Mouse (Mus musculus): Measurements from ENCODE around the gene Glrx5. TPM values are rescaled to one million over a fixed set of nuclear protein-coding genes. Genes with fewer than 3 reads are reported as not detected.

Gene Glrx5
- polyA plus RNA-seq, 1 experiment from 2014 or later: 186 TPM

DNA sequence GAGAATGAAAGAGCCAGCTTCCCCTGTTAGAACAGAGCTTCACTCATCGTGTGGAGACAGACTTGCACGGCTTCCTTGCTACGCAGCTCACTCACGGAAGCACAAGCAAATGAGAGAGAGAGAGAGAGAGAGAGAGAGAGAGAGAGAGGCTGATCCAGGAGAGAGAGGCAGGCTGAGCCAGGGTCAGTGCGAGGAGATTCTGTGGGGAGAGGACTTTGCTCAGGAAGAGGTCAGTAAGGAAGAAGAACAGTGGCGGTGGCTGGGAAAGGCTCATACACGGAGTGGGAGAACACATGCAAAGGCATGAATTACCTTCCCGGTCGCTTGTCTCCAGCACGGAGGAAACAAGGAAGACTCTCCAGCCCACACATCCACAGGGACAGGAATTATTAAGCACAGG is 35.3 kb upstream of the Glrx5 start:
- Histone ChIP-seq H3K9me3 (replicated peaks) (no peaks in the 10 kb centered on the region), H3K27ac (replicated peaks) (no peak overlapping the region), H3K4me2 (no peak overlapping the region), H3K36me3 (no peaks in the 10 kb centered on the region), H3K27me3 (replicated peaks) (no peaks in the 10 kb centered on the region; the same call in 1 of the 2 replicates), H3K4me3 (replicated peaks) (no peak overlapping the region), H3K9ac (replicated peaks) (no peak overlapping the region), H3K4me1 (no peaks in the 10 kb centered on the region)
- 81% methylated on average over 10 of the region's 10 CpGs for WGBS
- ATAC-seq (ENCODE audit: low FRiP score): no peak

DNA sequence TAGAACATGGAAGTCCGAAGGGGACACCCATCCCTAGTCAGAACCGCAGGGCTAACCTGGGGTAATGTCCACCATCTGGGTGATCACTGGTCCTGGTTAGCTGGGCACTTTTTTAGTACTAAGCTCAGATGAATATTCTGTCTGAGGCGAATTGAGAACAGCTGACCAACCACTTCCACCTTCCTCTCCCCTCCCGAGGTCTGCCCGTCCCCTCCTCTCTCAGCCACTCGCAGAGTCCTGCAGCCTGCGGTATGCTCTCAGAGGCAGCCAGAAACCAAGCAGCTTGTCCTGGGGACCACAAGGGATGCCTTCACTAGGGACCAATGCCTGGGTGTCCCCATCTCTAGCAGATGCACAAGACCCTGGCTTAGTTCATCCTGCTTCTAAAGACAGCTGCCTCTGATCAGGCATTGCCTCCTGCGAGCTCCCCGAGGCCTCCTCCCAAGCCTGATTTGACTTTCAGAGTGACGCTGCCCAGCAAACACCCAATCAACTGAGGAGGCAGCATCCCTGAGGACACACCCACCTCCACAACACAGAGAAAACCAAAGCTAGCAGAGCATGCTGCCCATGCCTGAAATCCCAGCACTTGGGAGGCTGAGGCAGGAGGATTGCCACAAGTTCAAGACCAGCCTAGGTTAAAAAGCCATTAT is 34.7 kb upstream of the Glrx5 start:
- Histone ChIP-seq H3K27ac (replicated peaks) (no peak overlapping the region), H3K4me1 (no peaks in the 10 kb centered on the region), H3K4me2 (no peak overlapping the region), H3K9me3 (replicated peaks) (no peaks in the 10 kb centered on the region), H3K4me3 (replicated peaks) (no peak overlapping the region), H3K36me3 (no peaks in the 10 kb centered on the region), H3K27me3 (replicated peaks) (no peaks in the 10 kb centered on the region; the same call in 1 of the 2 replicates), H3K9ac (replicated peaks) (no peak overlapping the region)
- 79% methylated on average over 10 of the region's 10 CpGs for WGBS
- no peak for ATAC-seq (ENCODE audit: low FRiP score)

DNA sequence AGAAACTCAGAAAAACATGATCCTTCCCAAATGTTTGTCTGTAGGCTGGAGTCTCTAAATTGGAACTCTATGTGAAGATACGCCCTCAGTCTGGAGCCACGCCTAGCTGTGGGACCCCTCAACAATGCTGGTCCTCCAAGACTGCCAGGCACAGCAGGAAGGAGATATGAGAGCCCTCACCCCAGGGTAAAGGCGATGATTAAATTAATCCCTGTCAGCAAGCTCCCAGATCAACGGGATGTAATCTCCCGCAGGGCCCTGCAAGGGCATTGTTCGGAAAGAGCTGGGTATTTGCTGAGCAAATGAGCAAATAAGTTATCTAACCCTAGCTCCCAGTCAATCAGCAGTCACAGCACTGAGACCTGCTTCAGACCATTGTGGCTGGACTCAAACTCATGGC is 33.9 kb upstream of the Glrx5 start:
- no peaks in the 10 kb centered on the region for H3K36me3 ChIP-seq
- H3K27ac ChIP-seq (replicated peaks): no peak overlapping the region
- no peak overlapping the region for H3K4me2 ChIP-seq
- ATAC-seq (ENCODE audit: low FRiP score): no peak
- H3K4me3 ChIP-seq (replicated peaks): no peak overlapping the region
- no peak overlapping the region for H3K9ac ChIP-seq (replicated peaks)
- no peaks in the 10 kb centered on the region for H3K4me1 ChIP-seq
- WGBS: 85% methylated on average over 6 of the region's 6 CpGs
- no peaks in the 10 kb centered on the region for H3K27me3 ChIP-seq (replicated peaks)
- no peaks in the 10 kb centered on the region for H3K9me3 ChIP-seq (replicated peaks)

DNA sequence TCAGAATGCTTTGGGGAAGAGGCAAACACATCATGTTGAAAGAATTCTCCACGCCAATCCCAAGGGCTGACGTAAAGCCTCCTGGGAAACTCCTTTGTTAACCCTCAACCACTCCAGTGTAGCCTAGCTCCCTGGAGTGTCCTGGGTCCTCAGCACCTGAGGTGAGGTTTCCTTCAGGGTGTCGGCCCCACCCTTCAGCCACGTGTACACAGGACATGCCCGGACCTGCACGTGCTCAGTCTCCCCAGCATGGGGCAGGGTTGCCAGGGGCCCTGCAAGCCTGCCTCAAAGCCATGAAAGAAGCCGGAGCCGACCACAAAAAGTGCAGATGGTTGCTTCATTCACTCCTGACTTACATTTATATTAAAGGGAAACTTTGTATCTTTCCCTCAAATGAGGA is 33.3 kb upstream of the Glrx5 start:
- Histone ChIP-seq H3K4me1 (no peaks in the 10 kb centered on the region), H3K36me3 (no peaks in the 10 kb centered on the region), H3K9ac (replicated peaks) (no peak overlapping the region), H3K27me3 (replicated peaks) (no peaks in the 10 kb centered on the region), H3K4me2 (no peak overlapping the region), H3K4me3 (replicated peaks) (no peak overlapping the region), H3K27ac (replicated peaks) (no peak overlapping the region), H3K9me3 (replicated peaks) (no peaks in the 10 kb centered on the region)
- ATAC-seq (ENCODE audit: low FRiP score): no peak
- 61% methylated on average over 8 of the region's 8 CpGs for WGBS

DNA sequence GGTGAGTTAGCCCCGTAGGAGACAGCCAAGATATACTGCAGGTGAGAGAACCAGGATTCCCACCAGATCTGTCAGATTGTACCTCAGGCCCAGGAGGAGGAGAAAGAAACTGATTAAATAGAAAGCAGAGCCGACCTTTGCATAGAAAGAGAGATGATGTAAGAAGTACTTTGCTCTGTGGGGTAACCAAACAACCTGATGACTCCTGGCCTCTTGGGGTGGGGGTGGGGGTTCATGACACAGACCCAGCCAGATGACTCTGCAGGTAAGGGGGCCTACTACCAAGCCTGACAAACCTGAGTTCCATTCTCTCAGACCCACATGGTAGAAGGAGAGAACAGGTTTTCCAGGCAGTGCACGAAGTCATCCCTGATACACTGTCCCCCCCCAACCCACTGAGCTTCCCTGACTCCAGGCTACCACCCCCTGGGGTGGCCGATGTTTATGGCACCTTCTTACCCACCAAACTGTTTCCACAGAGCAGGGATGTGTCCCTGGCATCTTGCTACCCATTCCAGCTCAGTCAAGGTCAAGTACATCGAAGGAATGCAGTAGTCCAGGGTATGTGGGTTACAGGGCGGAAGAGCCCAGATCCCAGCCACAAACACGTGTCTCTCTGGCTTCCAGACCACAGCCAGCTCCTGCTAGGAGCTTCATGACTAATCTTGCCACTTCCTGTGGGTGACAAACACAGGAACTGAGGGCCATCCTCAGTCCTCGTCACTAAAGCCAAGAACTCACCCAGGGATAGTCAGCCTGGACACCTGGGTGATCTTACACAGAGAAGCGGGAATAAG is 31.8 kb upstream of the Glrx5 start:
- WGBS: 85% methylated on average over 9 of the region's 9 CpGs
- H3K36me3 ChIP-seq: no peaks in the 10 kb centered on the region
- H3K9ac ChIP-seq (replicated peaks): no peak overlapping the region
- no peaks in the 10 kb centered on the region for H3K9me3 ChIP-seq (replicated peaks)
- H3K27ac ChIP-seq (replicated peaks): no peak overlapping the region
- H3K4me2 ChIP-seq: no peak overlapping the region
- H3K4me1 ChIP-seq: no peaks in the 10 kb centered on the region
- ATAC-seq (ENCODE audit: low FRiP score): no peak
- H3K4me3 ChIP-seq (replicated peaks): no peak overlapping the region
- H3K27me3 ChIP-seq (replicated peaks): no peaks in the 10 kb centered on the region

DNA sequence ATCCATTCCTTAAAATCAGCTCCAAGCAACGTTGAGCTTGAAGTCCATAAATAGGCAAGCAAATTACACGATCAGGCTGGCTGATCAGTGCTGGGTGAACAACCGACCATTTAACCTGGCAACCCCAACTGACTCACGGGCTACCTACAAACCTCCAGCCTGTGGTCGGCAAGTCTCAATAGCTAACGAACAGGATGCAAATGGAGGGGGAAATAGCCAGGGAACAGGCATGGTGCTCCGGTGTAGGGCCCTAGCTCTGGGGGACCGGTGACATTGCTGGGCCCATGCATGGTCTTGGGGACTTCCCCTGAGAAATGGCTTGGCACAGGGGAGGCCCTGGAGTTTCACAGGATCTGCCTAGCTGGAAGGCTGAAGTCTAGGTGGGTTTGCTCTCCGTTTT is 31.2 kb upstream of the Glrx5 start:
- ATAC-seq (ENCODE audit: low FRiP score): no peak
- WGBS: 87% methylated on average over 9 of the region's 9 CpGs
- Histone ChIP-seq H3K9ac (replicated peaks) (no peak overlapping the region), H3K27me3 (replicated peaks) (no peaks in the 10 kb centered on the region), H3K36me3 (no peaks in the 10 kb centered on the region), H3K27ac (replicated peaks) (no peak overlapping the region), H3K4me1 (no peaks in the 10 kb centered on the region), H3K4me2 (no peak overlapping the region), H3K9me3 (replicated peaks) (no peaks in the 10 kb centered on the region), H3K4me3 (replicated peaks) (no peak overlapping the region)

DNA sequence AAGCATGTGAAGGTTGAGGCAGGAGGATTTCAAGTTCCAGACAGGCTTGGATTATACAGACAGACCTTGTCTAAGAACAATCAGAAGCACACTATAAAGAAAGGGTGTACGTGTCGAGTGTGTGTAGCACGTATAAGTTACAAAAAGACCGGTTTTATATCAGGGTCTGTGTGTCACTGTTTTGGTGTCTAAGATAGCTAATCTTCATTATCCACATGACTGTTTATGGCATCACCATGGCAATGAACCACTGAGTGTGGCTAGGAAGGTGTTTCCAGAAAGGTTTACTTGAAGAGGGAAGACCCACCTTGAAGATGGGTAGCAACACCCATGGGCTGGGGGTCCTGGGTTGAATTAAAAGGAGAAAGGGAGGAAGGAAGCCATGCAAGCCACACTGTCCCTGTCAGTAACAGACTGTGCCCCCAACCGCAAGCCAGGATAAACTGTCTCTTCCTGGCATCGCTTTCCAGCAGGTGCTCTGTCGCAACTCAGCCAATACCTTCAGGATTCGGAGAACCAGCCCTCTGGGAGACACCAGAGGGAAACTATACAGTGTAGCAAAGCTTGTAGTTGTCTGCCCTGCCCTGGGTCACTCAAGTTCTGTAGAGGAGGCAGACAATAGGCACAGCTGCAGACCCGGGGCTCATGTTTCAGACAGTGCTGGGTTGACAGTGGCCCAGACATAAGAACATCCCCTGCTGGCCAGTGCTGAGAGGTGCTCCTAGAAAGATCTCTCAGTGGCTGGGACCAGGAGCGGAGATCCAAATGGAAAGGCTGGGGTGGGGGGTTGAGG is 30.0 kb upstream of the Glrx5 start:
- no peak for ATAC-seq (ENCODE audit: low FRiP score)
- no peak overlapping the region for H3K27ac ChIP-seq (replicated peaks)
- H3K4me2 ChIP-seq: no peak overlapping the region
- H3K4me1 ChIP-seq: no peaks in the 10 kb centered on the region
- no peaks in the 10 kb centered on the region for H3K36me3 ChIP-seq
- H3K4me3 ChIP-seq (replicated peaks): no peak overlapping the region
- no peak overlapping the region for H3K9ac ChIP-seq (replicated peaks)
- WGBS: 70% methylated on average over 10 of the region's 10 CpGs
- peaks cover 6% of the 10 kb centered on the region; the same call in 1 of the 2 replicates for H3K27me3 ChIP-seq (replicated peaks)
- no peaks in the 10 kb centered on the region for H3K9me3 ChIP-seq (replicated peaks)

DNA sequence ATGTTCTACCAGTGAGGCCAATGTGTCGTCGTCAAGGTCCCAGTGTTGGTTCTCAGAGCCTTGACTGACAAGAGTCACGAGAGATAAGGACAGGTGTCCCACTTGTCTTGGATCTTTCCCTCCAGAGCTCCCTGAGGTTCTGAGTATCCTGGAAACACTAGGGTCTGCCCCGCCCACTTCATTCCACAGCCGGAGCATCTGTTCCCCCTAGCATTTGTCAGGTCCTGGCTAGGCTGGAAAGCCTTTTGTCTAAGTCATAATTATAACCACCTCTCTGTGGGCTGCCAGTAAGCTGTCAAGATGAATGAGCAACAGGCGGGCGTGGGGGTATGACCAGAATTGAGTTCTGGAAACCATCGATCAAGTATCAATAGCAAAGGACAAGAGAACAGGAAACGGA is 29.3 kb upstream of the Glrx5 start:
- ATAC-seq (ENCODE audit: low FRiP score): no peak
- Histone ChIP-seq H3K9ac (replicated peaks) (no peak overlapping the region), H3K27ac (replicated peaks) (no peak overlapping the region), H3K4me1 (no peaks in the 10 kb centered on the region), H3K27me3 (replicated peaks) (peaks cover 12% of the 10 kb centered on the region), H3K4me3 (replicated peaks) (no peak overlapping the region), H3K36me3 (no peaks in the 10 kb centered on the region), H3K4me2 (no peak overlapping the region), H3K9me3 (replicated peaks) (no peaks in the 10 kb centered on the region)
- WGBS: 46% methylated on average over 9 of the region's 9 CpGs

DNA sequence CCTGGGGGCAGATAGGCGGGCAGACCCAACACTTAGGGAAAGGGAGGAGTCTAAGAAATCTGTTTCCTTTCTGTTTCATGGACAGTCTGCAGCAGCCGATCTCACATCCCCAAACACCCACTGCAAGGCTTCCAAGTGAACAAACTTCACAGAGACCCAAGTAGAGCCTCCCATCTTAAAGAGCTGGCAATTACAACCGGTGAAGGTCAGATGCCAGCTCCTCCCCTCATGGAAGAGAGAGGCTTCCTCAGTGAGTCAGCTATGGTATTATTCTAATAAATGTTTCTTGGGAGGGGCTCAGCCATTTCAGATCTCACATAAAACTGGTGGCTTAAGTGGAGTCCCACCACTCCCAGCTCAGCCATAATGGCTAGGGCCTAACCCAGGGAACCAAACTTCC is 28.8 kb upstream of the Glrx5 start:
- peaks cover 17% of the 10 kb centered on the region for H3K27me3 ChIP-seq (replicated peaks)
- H3K36me3 ChIP-seq: no peaks in the 10 kb centered on the region
- 77% methylated on average over 3 of the region's 3 CpGs for WGBS
- H3K27ac ChIP-seq (replicated peaks): no peak overlapping the region
- no peak for ATAC-seq (ENCODE audit: low FRiP score)
- H3K9me3 ChIP-seq (replicated peaks): no peaks in the 10 kb centered on the region
- no peak overlapping the region for H3K9ac ChIP-seq (replicated peaks)
- H3K4me2 ChIP-seq: no peak overlapping the region
- no peak overlapping the region for H3K4me3 ChIP-seq (replicated peaks)
- peaks cover 2% of the 10 kb centered on the region; the same call in 1 of the 2 replicates for H3K4me1 ChIP-seq

DNA sequence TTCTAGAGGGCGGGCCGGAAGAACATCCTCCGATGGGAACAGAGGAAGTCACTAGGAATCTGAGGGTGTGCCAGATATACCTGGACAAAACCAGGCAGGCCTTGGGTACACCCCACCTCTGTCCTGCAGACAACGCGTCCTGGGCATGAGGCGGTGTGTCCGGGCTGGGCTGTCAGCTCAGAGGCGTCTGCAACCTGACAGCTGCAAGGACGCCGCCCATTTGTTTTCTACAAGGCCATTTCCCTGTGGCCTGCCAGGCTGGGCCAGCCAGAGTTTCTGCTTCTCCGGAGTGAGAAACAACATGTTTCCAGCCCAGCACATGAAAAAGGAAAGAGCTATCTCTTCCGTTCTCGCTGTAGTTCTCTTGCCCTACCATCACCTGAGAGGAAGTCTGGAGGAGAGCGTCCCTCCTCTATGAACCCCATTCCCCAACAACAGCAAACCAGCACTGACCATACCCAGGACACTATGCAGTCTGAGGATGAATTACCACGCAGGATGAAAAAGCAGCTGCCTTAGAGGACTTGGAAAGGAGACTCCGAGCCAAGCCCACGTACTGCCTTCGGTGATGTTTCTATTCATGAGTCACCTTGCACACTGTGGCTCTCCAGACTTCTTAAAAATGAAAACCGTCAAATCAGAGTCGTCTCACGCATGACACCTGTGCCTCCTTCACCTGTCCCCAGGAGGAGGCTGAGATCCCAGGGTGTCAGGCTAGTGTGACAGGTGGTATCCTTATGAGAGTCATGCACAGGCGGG is 27.4 kb upstream of the Glrx5 start:
- no peak for ATAC-seq (ENCODE audit: low FRiP score)
- Histone ChIP-seq H3K4me1 (peaks cover 16% of the 10 kb centered on the region), H3K36me3 (no peaks in the 10 kb centered on the region), H3K4me3 (replicated peaks) (no peak overlapping the region), H3K27ac (replicated peaks) (no peak overlapping the region), H3K9ac (replicated peaks) (no peak overlapping the region), H3K27me3 (replicated peaks) (peaks cover 23% of the 10 kb centered on the region), H3K4me2 (no peak overlapping the region), H3K9me3 (replicated peaks) (no peaks in the 10 kb centered on the region)
- WGBS: 82% methylated on average over 22 of the region's 22 CpGs

DNA sequence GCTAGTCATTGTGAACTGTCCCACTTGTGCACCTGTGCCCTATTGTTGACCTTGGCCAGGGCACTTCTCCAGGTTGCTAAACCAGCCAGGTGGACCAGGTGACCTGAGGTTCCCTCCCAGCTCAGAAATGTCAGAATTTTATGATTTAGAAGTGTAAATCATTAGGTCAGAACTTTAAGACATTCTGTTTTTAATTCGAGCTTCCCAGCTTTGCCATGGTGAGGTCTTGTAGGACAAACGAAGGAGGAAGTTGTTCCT is 26.8 kb upstream of the Glrx5 start:
- H3K4me2 ChIP-seq: no peak overlapping the region
- H3K4me1 ChIP-seq: peaks cover 17% of the 10 kb centered on the region
- 58% methylated on average over 2 of the region's 2 CpGs for WGBS
- H3K36me3 ChIP-seq: no peaks in the 10 kb centered on the region
- no peak overlapping the region for H3K4me3 ChIP-seq (replicated peaks)
- no peak overlapping the region for H3K27ac ChIP-seq (replicated peaks)
- no peaks in the 10 kb centered on the region for H3K9me3 ChIP-seq (replicated peaks)
- ATAC-seq (ENCODE audit: low FRiP score): no peak
- no peak overlapping the region for H3K9ac ChIP-seq (replicated peaks)
- peaks cover 28% of the 10 kb centered on the region for H3K27me3 ChIP-seq (replicated peaks)

Data from neural tube, embryonic 15.5 days (tissue).